Mouse (Mus musculus) neural tube, embryonic 14.5 days (tissue): ENCODE data around the gene Sema4g. TPM values are rescaled to one million over a fixed set of nuclear protein-coding genes. Genes with fewer than 3 reads are reported as not detected.
A peak's percentile ranks its signal among the peaks of the same experiment; 100 is the strongest.
"Not testable (repeated sequence)": the region's sequence is repeated elsewhere in the genome, so short reads cannot be mapped to it uniquely, and the experiment has no call there.

Experiments used
- ATAC-seq: fragments of 200-750 bp; cut with Nextera tagmentation; 2 replicates; pipeline ENCODE4 v1.8.0; 2017; ENCODE audit warnings: low read depth, mild to moderate bottlenecking, moderate TSS enrichment, moderate library complexity
- H3K27ac ChIP-seq: fragments of 300-500 bp; sonication (generic); 2 replicates; pipeline ENCODE4 v1.5.1; 2014; ENCODE audit warnings: low read depth, mild to moderate bottlenecking, control low read depth, low read length, moderate library complexity, mixed read lengths
- H3K27me3 ChIP-seq: fragments of 300-500 bp; sonication (generic); 2 replicates; pipeline ENCODE4 v1.6.1; 2014; ENCODE audit warnings: low read length; ENCODE audit not compliant: control insufficient read depth, insufficient read depth
- H3K36me3 ChIP-seq: fragments of 300-500 bp; sonication (generic); 2 replicates; pipeline ENCODE4 v1.6.1; 2014; ENCODE audit warnings: low read length, mixed read lengths; ENCODE audit not compliant: control insufficient read depth, insufficient read depth
- H3K4me1 ChIP-seq: fragments of 300-500 bp; sonication (generic); 2 replicates; pipeline ENCODE4 v1.6.1; 2014; ENCODE audit warnings: low read length; ENCODE audit not compliant: control insufficient read depth, insufficient read depth
- H3K4me2 ChIP-seq: fragments of 300-500 bp; sonication (generic); 2 replicates; pipeline ENCODE4 v1.6.1; 2014; ENCODE audit warnings: mild to moderate bottlenecking, low read depth, low read length, control low read depth
- H3K4me3 ChIP-seq: fragments of 300-500 bp; sonication (generic); 2 replicates; pipeline ENCODE4 v1.5.1; 2014; ENCODE audit warnings: low read depth, low read length, control low read depth, mixed read lengths
- H3K9ac ChIP-seq: fragments of 300-500 bp; sonication (generic); replicated peaks from 2 replicates; pipeline ENCODE4 v1.6.1; 2014; ENCODE audit warnings: low read depth, mild to moderate bottlenecking, control low read depth, low read length, mixed read lengths
- H3K9me3 ChIP-seq: fragments of 300-500 bp; sonication (generic); 2 replicates; pipeline ENCODE4 v1.6.1; 2016; ENCODE audit warnings: low read length; ENCODE audit not compliant: control insufficient read depth
- WGBS: fragments of 180-500 bp; shearing (Covaris S2); extraction: QIAGEN DNeasy Blood & Tissue Kit; methylation state at CpG from one replicate; pipeline ENCODE4 v1.1.7; 2014; 5-methylcytosine and 5-hydroxymethylcytosine counted together
- polyA plus RNA-seq: library from polyadenylated mRNA; unstranded; fragments of >200 nt; fragmentation: Nextera tagmentation; extraction: Ambion mirVana; gene quantifications from 2 replicates; pipeline ENCODE4 v1.2.1, GENCODE M21; 2014

Gene Sema4g
- polyA plus RNA-seq, 1 experiment from 2014 or later: 27.8 TPM

- 46% methylated on average over 17 of the region's 17 CpGs for WGBS
- ATAC-seq: no peak
- no peak overlapping the region for H3K27ac ChIP-seq
Measured at GRCm38 (mm10) chr19:45032570-45033332, 43.9 kb downstream of the Sema4g start.

GRCm38 (mm10) chr19:45036867-45037266, 48.0 kb downstream of the Sema4g start:
- Histone ChIP-seq H3K9me3 (no peaks in the 10 kb centered on the region), H3K27ac (no peak overlapping the region), H3K4me3 (no peak overlapping the region), H3K4me2 (no peak overlapping the region), H3K4me1 (no peaks in the 10 kb centered on the region), H3K9ac (no peak overlapping the region), H3K27me3 (no peaks in the 10 kb centered on the region), H3K36me3 (no peaks in the 10 kb centered on the region)
- no peak for ATAC-seq
- 26% methylated on average over 16 of the region's 16 CpGs for WGBS

More at GRCm38 (mm10) chr19:45032570-45033332, 43.9 kb downstream of the Sema4g start:
- Histone ChIP-seq H3K9ac (no peak overlapping the region), H3K4me1 (peaks cover 6% of the 10 kb centered on the region; the same call in 1 of the 2 replicates), H3K4me3 (no peak overlapping the region), H3K4me2 (no peak overlapping the region), H3K27me3 (no peaks in the 10 kb centered on the region), H3K36me3 (0 out of 2 replicates have a peak, but pooled peaks cover 3% of the 10 kb centered on the region), H3K9me3 (no peaks in the 10 kb centered on the region)

GRCm38 (mm10) chr19:45038198-45038597, 49.3 kb downstream of the Sema4g start:
- not testable (repeated sequence) for H3K9ac ChIP-seq, H3K9me3 ChIP-seq, H3K27me3 ChIP-seq, H3K27ac ChIP-seq, H3K4me2 ChIP-seq, H3K4me3 ChIP-seq, ATAC-seq, H3K36me3 ChIP-seq, H3K4me1 ChIP-seq
- 92% methylated on average over 7 of the region's 7 CpGs for WGBS

GRCm38 (mm10) chr19:45040214-45040613, 51.3 kb downstream of the Sema4g start:
- Histone ChIP-seq H3K27me3 (no peaks in the 10 kb centered on the region), H3K4me2 (no peak overlapping the region), H3K9ac (no peak overlapping the region), H3K36me3 (no peaks in the 10 kb centered on the region), H3K9me3 (no peaks in the 10 kb centered on the region), H3K4me1 (no peaks in the 10 kb centered on the region), H3K27ac (no peak overlapping the region), H3K4me3 (no peak overlapping the region)
- WGBS: 61% methylated on average over 13 of the region's 13 CpGs
- no peak for ATAC-seq

- no peak overlapping the region for H3K27ac ChIP-seq
- 59% methylated on average over 11 of the region's 11 CpGs for WGBS
Measured at GRCm38 (mm10) chr19:45044389-45044927, 55.6 kb downstream of the Sema4g start.

GRCm38 (mm10) chr19:45045236-45045635, 56.3 kb downstream of the Sema4g start:
- H3K9me3 ChIP-seq: no peaks in the 10 kb centered on the region
- no peaks in the 10 kb centered on the region for H3K27me3 ChIP-seq
- peaks cover 20% of the 10 kb centered on the region for H3K4me1 ChIP-seq
- no peak overlapping the region for H3K4me2 ChIP-seq
- no peak overlapping the region for H3K4me3 ChIP-seq
- no peak overlapping the region for H3K9ac ChIP-seq
- H3K27ac ChIP-seq: no peak overlapping the region
- ATAC-seq: no peak
- H3K36me3 ChIP-seq: no peaks in the 10 kb centered on the region
- WGBS: 52% methylated on average over 15 of the region's 15 CpGs

More at GRCm38 (mm10) chr19:45044389-45044927, 55.6 kb downstream of the Sema4g start:
- Histone ChIP-seq H3K4me2 (no peak overlapping the region), H3K9ac (no peak overlapping the region), H3K36me3 (no peaks in the 10 kb centered on the region), H3K27me3 (no peaks in the 10 kb centered on the region), H3K9me3 (no peaks in the 10 kb centered on the region), H3K4me1 (peaks cover 18% of the 10 kb centered on the region), H3K4me3 (no peak overlapping the region)
- no peak for ATAC-seq

GRCm38 (mm10) chr19:45045651-45046050, 56.8 kb downstream of the Sema4g start, which contains the start of gene Pdzd7:
TSS of gene Pdzd7 (minus strand) at chr19:45045717.
- Histone ChIP-seq H3K36me3 (peaks cover under 1% of the 10 kb centered on the region; the same call in 1 of the 2 replicates), H3K27me3 (no peaks in the 10 kb centered on the region), H3K4me2 (peak within 1 kb of the TSS; percentile 60), H3K27ac (no peak within 1 kb of the TSS; the same call in 1 of the 2 replicates), H3K4me3 (peak within 1 kb of the TSS; percentile 30), H3K9ac (peak within 1 kb of the TSS; percentile 25), H3K4me1 (peaks cover 20% of the 10 kb centered on the region), H3K9me3 (no peaks in the 10 kb centered on the region)
- 83% methylated on average over 5 of the region's 5 CpGs for WGBS
- no peak for ATAC-seq

- H3K4me1 ChIP-seq: peaks cover 20% of the 10 kb centered on the region
- 2% methylated on average over 34 of the region's 34 CpGs for WGBS
Measured at GRCm38 (mm10) chr19:45046523-45047321, 57.8 kb downstream of the Sema4g start.

More at GRCm38 (mm10) chr19:45046523-45047321, 57.8 kb downstream of the Sema4g start:
- Histone ChIP-seq H3K4me3 (peak overlapping the region; percentile 30), H3K27me3 (no peaks in the 10 kb centered on the region), H3K4me2 (peak overlapping the region; percentile 60), H3K27ac (peak overlapping the region; percentile 64), H3K36me3 (peaks cover 3% of the 10 kb centered on the region; the same call in 1 of the 2 replicates), H3K9ac (peak overlapping the region; percentile 25), H3K9me3 (no peaks in the 10 kb centered on the region)
- peak; percentile 55 for ATAC-seq
